Mouse (Mus musculus) CD4-positive, CD25-positive, alpha-beta regulatory T cell (primary cell): ENCODE results near the gene Olfr1170. TPM values are rescaled to one million over a fixed set of nuclear protein-coding genes. Genes with fewer than 3 reads are reported as not detected.

Experiments used
- polyA plus RNA-seq: library from polyadenylated mRNA; unstranded; fragments of 100-300 nt; shearing (Covaris generic); gene quantifications from one replicate; pipeline ENCODE4 v1.2.1, GENCODE M21; 2017

Gene Olfr1170
- polyA plus RNA-seq = not detected

GRCm38 (mm10) chr2:88228234-88228633 lies at the start of gene Olfr1170:
TSS of gene Olfr1170 (minus strand) at chr2:88228334.

GRCm38 (mm10) chr2:88181580-88181979 lies 46.6 kb downstream of the Olfr1170 start, which contains the start of gene Olfr1168:
TSS of gene Olfr1168 (plus strand) at chr2:88181880.

Other genes with a start within 250 kb of the Olfr1170 start
- gene Olfr1158, start 238.2 kb downstream of the Olfr1170 start, polyA plus RNA-seq = not detected
- gene Olfr1160, start 220.1 kb downstream of the Olfr1170 start, polyA plus RNA-seq = not detected
- gene Olfr1161, start 205.6 kb downstream of the Olfr1170 start, polyA plus RNA-seq = not detected
- gene Olfr73, start 190.6 kb downstream of the Olfr1170 start, polyA plus RNA-seq = not detected
- not detected for gene Olfr1162, start 177.2 kb downstream of the Olfr1170 start, polyA plus RNA-seq
- not detected for gene Olfr1163, start 156.5 kb downstream of the Olfr1170 start, polyA plus RNA-seq
- gene Olfr1164, start 134.4 kb downstream of the Olfr1170 start, polyA plus RNA-seq = not detected
- gene Olfr1166, start 100.1 kb downstream of the Olfr1170 start, polyA plus RNA-seq = not detected
- not detected for gene Olfr1167, start 73.1 kb downstream of the Olfr1170 start, polyA plus RNA-seq
- gene Olfr1168, start 46.5 kb downstream of the Olfr1170 start, polyA plus RNA-seq = not detected
- gene Olfr1173, start 51.5 kb upstream of the Olfr1170 start, polyA plus RNA-seq = 0.13 TPM
- not detected for gene Olfr1174-ps, start 86.8 kb upstream of the Olfr1170 start, polyA plus RNA-seq
- gene Olfr1175-ps, start 98.9 kb upstream of the Olfr1170 start, polyA plus RNA-seq = 0.06 TPM
- not detected for gene Olfr1176, start 108.4 kb upstream of the Olfr1170 start, polyA plus RNA-seq
- not detected for gene Olfr1177-ps, start 118.2 kb upstream of the Olfr1170 start, polyA plus RNA-seq
- gene Olfr1178, start 158.7 kb upstream of the Olfr1170 start, polyA plus RNA-seq = not detected
- gene Olfr1179, start 178.1 kb upstream of the Olfr1170 start, polyA plus RNA-seq = not detected
- gene Olfr1180, start 190.8 kb upstream of the Olfr1170 start, polyA plus RNA-seq = not detected
- 0.06 TPM for gene Olfr1181, start 197.8 kb upstream of the Olfr1170 start, polyA plus RNA-seq
- gene Gm13757, start 220.8 kb upstream of the Olfr1170 start, polyA plus RNA-seq = not detected
- gene Olfr1183, start 226.5 kb upstream of the Olfr1170 start, polyA plus RNA-seq = not detected